Mouse (Mus musculus): Measurements from ENCODE around the gene C2cd2l.
"Not testable (repeated sequence)": the region's sequence is repeated elsewhere in the genome, so short reads cannot be mapped to it uniquely, and the experiment has no call there.

Gene C2cd2l

GRCm38 (mm10) chr9:44319887-44320798 is at the start of gene C2cd2l:
TSS of gene C2cd2l (minus strand) at chr9:44320285.
- peak; percentile 74 to 79 for DNase-seq (ENCODE audit: low spot score in 2 of 2)

GRCm38 (mm10) chr9:44364480-44364879 is 44.4 kb upstream of the C2cd2l start:
- DNase-seq (ENCODE audit: low spot score in 2 of 2) = peak in 1 of 2 experiments; percentile 23

GRCm38 (mm10) chr9:44361931-44362330 is 41.8 kb upstream of the C2cd2l start:
- DNase-seq (ENCODE audit: low spot score in 2 of 2) = not testable (repeated sequence)

GRCm38 (mm10) chr9:44361190-44361917 is 41.3 kb upstream of the C2cd2l start, which contains the start of gene Vps11:
TSS of gene Vps11 (minus strand) at chr9:44361670.
- peak; percentile 94 to 95 for DNase-seq (ENCODE audit: low spot score in 2 of 2)

- peak in 1 of 2 experiments; percentile 67 for DNase-seq (ENCODE audit: low spot score in 2 of 2)
Observed at GRCm38 (mm10) chr9:44357207-44357606, 37.1 kb upstream of the C2cd2l start.

GRCm38 (mm10) chr9:44353142-44353541 is 33.1 kb upstream of the C2cd2l start:
- no peak for DNase-seq (ENCODE audit: low spot score in 2 of 2)

- no peak for DNase-seq (ENCODE audit: low spot score in 2 of 2)
Observed at GRCm38 (mm10) chr9:44352337-44352736, 32.3 kb upstream of the C2cd2l start.

GRCm38 (mm10) chr9:44351396-44351795 is 31.3 kb upstream of the C2cd2l start:
- DNase-seq (ENCODE audit: low spot score in 2 of 2) = no peak

GRCm38 (mm10) chr9:44348546-44348945 is 28.5 kb upstream of the C2cd2l start:
- DNase-seq (ENCODE audit: low spot score in 2 of 2) = no peak

GRCm38 (mm10) chr9:44347621-44348020 is 27.5 kb upstream of the C2cd2l start:
- DNase-seq (ENCODE audit: low spot score in 2 of 2) = no peak

- no peak for DNase-seq (ENCODE audit: low spot score in 2 of 2)
Observed at GRCm38 (mm10) chr9:44347166-44347565, 27.1 kb upstream of the C2cd2l start.

GRCm38 (mm10) chr9:44345570-44346433 is 25.7 kb upstream of the C2cd2l start:
- DNase-seq (ENCODE audit: low spot score in 2 of 2) = no peak

- peak; percentile 77 to 78 for DNase-seq (ENCODE audit: low spot score in 2 of 2)
Observed at GRCm38 (mm10) chr9:44343781-44344421, 23.8 kb upstream of the C2cd2l start, which contains the start of gene Hmbs. TSS of gene Hmbs (minus strand) at chr9:44344228.

GRCm38 (mm10) chr9:44343290-44343689 is 23.2 kb upstream of the C2cd2l start:
- no peak for DNase-seq (ENCODE audit: low spot score in 2 of 2)

GRCm38 (mm10) chr9:44342605-44343004 is 22.5 kb upstream of the C2cd2l start:
- no peak for DNase-seq (ENCODE audit: low spot score in 2 of 2)

GRCm38 (mm10) chr9:44342173-44342572 is 22.1 kb upstream of the C2cd2l start:
- no peak for DNase-seq (ENCODE audit: low spot score in 2 of 2)

GRCm38 (mm10) chr9:44341487-44341886 is 21.4 kb upstream of the C2cd2l start:
- no peak for DNase-seq (ENCODE audit: low spot score in 2 of 2)

- no peak for DNase-seq (ENCODE audit: low spot score in 2 of 2)
Observed at GRCm38 (mm10) chr9:44338574-44338973, 18.5 kb upstream of the C2cd2l start.

- no peak for DNase-seq (ENCODE audit: low spot score in 2 of 2)
Observed at GRCm38 (mm10) chr9:44337436-44338169, 17.5 kb upstream of the C2cd2l start.

GRCm38 (mm10) chr9:44336964-44337363 is 16.9 kb upstream of the C2cd2l start:
- no peak for DNase-seq (ENCODE audit: low spot score in 2 of 2)
